Mouse (Mus musculus) liver, embryonic 14.5 days (tissue): ENCODE data around the gene Negr1. TPM values are rescaled to one million over a fixed set of nuclear protein-coding genes. Genes with fewer than 3 reads are reported as not detected.

Source experiments
- ATAC-seq: fragments of 200-750 bp; cut with Nextera tagmentation; 2 replicates; pipeline ENCODE4 v1.8.0; 2017; ENCODE audit warnings: moderate number of reproducible peaks, mild to moderate bottlenecking, moderate library complexity; ENCODE audit not compliant: insufficient read depth
- DNase-seq, 3 experiments: peaks; one replicate each; pipeline ENCODE4 v3.0.0-alpha.2; 2012 to 2013; ENCODE audit warnings: low read depth in 3 of 3, low spot score in 3 of 3
- H3K27ac ChIP-seq: fragments of 300-500 bp; sonication (generic); 2 replicates; pipeline ENCODE4 v1.5.1; 2014; ENCODE audit warnings: moderate library complexity, mild to moderate bottlenecking, control low read depth, inconsistent platforms
- H3K27me3 ChIP-seq: fragments of 300-500 bp; sonication (generic); 2 replicates; pipeline ENCODE4 v1.6.1; 2014; ENCODE audit warnings: mild to moderate bottlenecking, low read length, moderate library complexity; ENCODE audit not compliant: control insufficient read depth, insufficient read depth
- H3K36me3 ChIP-seq: fragments of 300-500 bp; sonication (generic); replicated peaks from 2 replicates; pipeline ENCODE4 v1.6.1; 2014; ENCODE audit warnings: low read depth; ENCODE audit not compliant: control insufficient read depth, insufficient read depth
- H3K4me1 ChIP-seq, 2 experiments: fragments of 200-500 bp in 1 of 2; fragments of 300-500 bp in 1 of 2; sonication (generic) in 1 of 2; replicated peaks; 2 replicates each; pipeline ENCODE4 v1.6.1; 2012 to 2014; ENCODE audit warnings: antibody characterized with exemption in 1 of 2, inconsistent platforms in 1 of 2, low read length in 1 of 2; ENCODE audit not compliant: control insufficient read depth in 2 of 2, insufficient read depth in 2 of 2
- H3K4me2 ChIP-seq: fragments of 300-500 bp; sonication (generic); 2 replicates; pipeline ENCODE4 v1.6.1; 2014; ENCODE audit warnings: low read depth, mild to moderate bottlenecking, control low read depth, moderate library complexity
- H3K4me3 ChIP-seq, 2 experiments: fragments of 200-500 bp in 1 of 2; fragments of 300-500 bp in 1 of 2; sonication (generic) in 1 of 2; 2 replicates each; pipeline ENCODE4 v1.5.1; 2012 to 2014; ENCODE audit warnings: low read depth in 2 of 2, low read length in 2 of 2, mild to moderate bottlenecking in 2 of 2, control low read depth in 1 of 2, inconsistent platforms in 1 of 2, moderate library complexity in 1 of 2; ENCODE audit not compliant: insufficient read depth in 1 of 2
- H3K9ac ChIP-seq: fragments of 300-500 bp; sonication (generic); replicated peaks from 2 replicates; pipeline ENCODE4 v1.6.1; 2014; ENCODE audit warnings: mild to moderate bottlenecking, control low read depth, moderate library complexity
- H3K9me3 ChIP-seq: fragments of 300-500 bp; sonication (generic); 2 replicates; pipeline ENCODE4 v1.6.1; 2016; ENCODE audit warnings: low read length, mixed read lengths; ENCODE audit not compliant: control insufficient read depth
- CTCF ChIP-seq: IDR thresholded peaks from 2 replicates; pipeline ENCODE4 v1.5.1; 2016; ENCODE audit warnings: antibody characterized with exemption, low read depth, control low read depth
- EP300 ChIP-seq: IDR thresholded peaks from 2 replicates; pipeline ENCODE4 v1.6.1; 2016; ENCODE audit warnings: antibody characterized with exemption, low read depth
- WGBS: fragments of 180-500 bp; shearing (Covaris S2); extraction: QIAGEN DNeasy Blood & Tissue Kit; methylation state at CpG from one replicate; pipeline ENCODE4 v1.1.7; 2014; ENCODE audit not compliant: insufficient replicate concordance; 5-methylcytosine and 5-hydroxymethylcytosine counted together
- polyA plus RNA-seq, 2 experiments: library from polyadenylated mRNA; depleted of rRNA in 1 of 2; stranded (reverse) in 1 of 2; unstranded in 1 of 2; fragments of >200 nt; fragmentation: Nextera tagmentation in 1 of 2; extraction: Ambion mirVana in 1 of 2; gene quantifications; 2 replicates each; pipeline versions ENCODE4 v1.2.1 to v1.2.3; 2012 to 2014

The Negr1 gene
- polyA plus RNA-seq, 2 experiments, result 0.03 TPM; not detected in 1

DNA sequence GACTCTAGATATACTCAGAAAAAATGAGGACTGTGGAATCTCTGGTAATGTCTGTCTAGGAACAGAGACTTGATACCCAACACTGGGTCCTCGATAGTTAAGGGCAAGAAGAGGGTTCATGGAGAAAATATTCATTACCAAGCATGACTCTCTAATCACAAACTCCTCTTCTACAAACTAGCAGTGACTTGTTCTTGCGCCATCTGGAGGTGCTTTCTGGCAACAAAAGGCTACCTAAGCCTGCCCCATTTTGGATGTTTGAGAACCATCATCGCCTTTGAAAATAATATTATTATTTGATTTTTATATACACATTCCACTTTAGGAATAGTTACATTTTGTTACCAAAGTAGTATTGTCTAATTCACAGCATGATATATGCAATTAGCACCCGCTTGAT, 637.1 kb downstream of the Negr1 start:
- no peak overlapping the region for H3K4me3 ChIP-seq
- 52% methylated on average over 4 of the region's 4 CpGs for WGBS
- no peaks in the 10 kb centered on the region for H3K36me3 ChIP-seq
- H3K4me2 ChIP-seq, result no peak overlapping the region
- DNase-seq (no peak), ATAC-seq (no peak)
- no peaks in the 10 kb centered on the region for H3K27me3 ChIP-seq
- H3K4me1 ChIP-seq, result no peaks in the 10 kb centered on the region
- TF ChIP-seq CTCF (no peak), EP300 (no peak)
- H3K9ac ChIP-seq, result no peak overlapping the region
- no peaks in the 10 kb centered on the region for H3K9me3 ChIP-seq
- H3K27ac ChIP-seq, result no peak overlapping the region

DNA sequence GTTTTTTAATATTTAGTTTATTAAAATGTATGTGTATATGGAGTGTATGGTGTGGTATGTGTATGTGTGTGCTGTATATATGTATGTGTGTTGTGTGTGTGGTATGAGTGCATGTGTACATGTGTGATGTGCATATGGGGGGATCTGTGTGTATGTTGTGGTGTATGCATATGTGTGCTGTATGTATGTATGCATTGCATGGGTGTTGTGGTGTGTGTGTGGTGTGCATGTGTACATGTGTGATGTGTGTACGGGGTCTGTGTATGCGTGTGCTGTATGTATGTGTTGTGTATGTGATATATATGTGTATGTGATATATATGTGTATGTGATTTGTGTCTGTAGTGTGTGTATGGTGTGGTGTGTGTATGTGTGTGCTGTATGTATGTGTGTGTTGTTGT, 640.1 kb downstream of the Negr1 start:
- WGBS, result 71% methylated on average over 2 of the region's 2 CpGs
- H3K9me3 ChIP-seq, result no peaks in the 10 kb centered on the region
- H3K27ac ChIP-seq, result no peak overlapping the region
- H3K4me3 ChIP-seq, result no peak overlapping the region
- no peaks in the 10 kb centered on the region for H3K4me1 ChIP-seq
- no peak for DNase-seq
- H3K27me3 ChIP-seq, result no peaks in the 10 kb centered on the region
- ATAC-seq, result no peak
- no peaks in the 10 kb centered on the region for H3K36me3 ChIP-seq
- no peak overlapping the region for H3K4me2 ChIP-seq
- TF ChIP-seq EP300 (no peak), CTCF (no peak)
- H3K9ac ChIP-seq, result no peak overlapping the region

DNA sequence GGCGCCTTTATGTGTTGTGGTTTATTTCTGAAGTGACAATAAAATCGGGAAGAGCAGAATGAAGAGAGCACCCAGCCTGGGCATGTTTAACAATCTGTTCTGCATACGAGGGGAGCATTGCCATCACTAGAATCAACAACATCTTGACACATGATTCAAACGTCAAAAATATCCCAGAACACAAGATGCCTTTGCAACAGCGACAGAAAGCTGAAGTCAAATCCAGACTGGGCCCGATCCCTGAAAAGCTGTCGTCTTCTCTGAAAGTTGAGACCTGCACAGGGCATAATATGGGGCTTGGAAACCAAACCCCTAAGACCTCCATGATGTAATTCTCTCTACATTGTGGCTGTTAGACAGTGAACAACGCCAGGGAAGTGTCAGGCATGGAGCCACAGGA, 642.0 kb downstream of the Negr1 start:
- no peak overlapping the region for H3K4me2 ChIP-seq
- DNase-seq, result no peak
- WGBS, result 54% methylated on average over 8 of the region's 8 CpGs
- H3K9ac ChIP-seq, result no peak overlapping the region
- no peaks in the 10 kb centered on the region for H3K36me3 ChIP-seq
- no peaks in the 10 kb centered on the region for H3K9me3 ChIP-seq
- ATAC-seq, result no peak
- H3K4me3 ChIP-seq, result no peak overlapping the region
- H3K4me1 ChIP-seq, result no peaks in the 10 kb centered on the region
- no peak for TF ChIP-seq CTCF
- TF ChIP-seq EP300, result no peak
- no peak overlapping the region for H3K27ac ChIP-seq
- no peaks in the 10 kb centered on the region for H3K27me3 ChIP-seq

DNA sequence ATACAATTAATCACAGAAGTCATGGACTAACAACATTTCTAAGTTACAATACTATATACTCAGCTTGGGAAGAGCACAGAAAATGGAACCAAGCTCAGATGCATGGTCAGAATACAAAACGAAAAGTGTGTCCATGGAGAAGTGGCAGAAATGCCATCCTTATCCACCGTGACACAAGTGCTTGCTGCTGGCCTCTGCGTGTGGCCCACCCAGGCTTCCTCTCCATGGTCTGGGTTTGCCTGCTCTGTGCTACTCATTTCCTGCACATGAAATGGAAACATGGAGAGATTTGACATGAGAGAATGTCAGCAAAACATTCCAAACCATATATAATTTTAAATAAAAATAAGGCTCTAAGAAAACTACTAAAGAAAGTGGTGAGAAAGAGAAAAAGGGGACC, 645.2 kb downstream of the Negr1 start:
- TF ChIP-seq CTCF (no peak), EP300 (no peak)
- Histone ChIP-seq H3K4me3 (no peak overlapping the region), H3K36me3 (no peaks in the 10 kb centered on the region), H3K9ac (no peak overlapping the region), H3K9me3 (no peaks in the 10 kb centered on the region), H3K4me2 (no peak overlapping the region), H3K4me1 (no peaks in the 10 kb centered on the region), H3K27me3 (no peaks in the 10 kb centered on the region), H3K27ac (no peak overlapping the region)
- 65% methylated on average over 3 of the region's 3 CpGs for WGBS
- DNase-seq (no peak), ATAC-seq (no peak)

DNA sequence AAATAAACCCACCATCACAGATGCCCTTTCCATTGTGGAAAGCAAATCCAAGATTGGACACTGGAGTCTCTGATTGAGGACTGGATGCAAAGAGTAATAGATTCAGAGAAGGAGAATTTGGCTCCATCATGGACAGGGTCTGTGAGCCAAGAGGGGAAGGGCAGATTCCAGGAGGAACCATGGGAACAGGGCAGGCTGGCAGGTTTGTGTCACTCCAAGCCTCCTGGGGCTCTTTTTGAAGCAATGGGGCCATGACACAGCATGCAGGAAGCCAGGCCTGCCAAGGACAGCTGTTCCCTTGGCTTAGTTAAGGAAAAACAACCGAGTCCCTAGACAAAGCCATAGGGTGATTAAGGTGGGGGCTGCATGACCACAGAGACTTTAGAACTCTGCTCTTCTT, 647.4 kb downstream of the Negr1 start:
- no peaks in the 10 kb centered on the region for H3K4me1 ChIP-seq
- ATAC-seq, result no peak
- no peak overlapping the region for H3K4me3 ChIP-seq
- no peaks in the 10 kb centered on the region for H3K27me3 ChIP-seq
- TF ChIP-seq EP300, result no peak
- no peak for TF ChIP-seq CTCF
- no peak overlapping the region for H3K9ac ChIP-seq
- no peaks in the 10 kb centered on the region for H3K36me3 ChIP-seq
- WGBS, result 12% methylated on average over 1 of the region's 1 CpGs
- no peak overlapping the region for H3K4me2 ChIP-seq
- H3K27ac ChIP-seq, result no peak overlapping the region
- DNase-seq, result no peak
- H3K9me3 ChIP-seq, result no peaks in the 10 kb centered on the region
